ENCODE assay signal across 18 mouse cellular contexts in genomic region chr14:32009715-32010114, GRCm38 (mm10). TPM values are rescaled to one million over a fixed set of nuclear protein-coding genes. Genes with fewer than 3 reads are reported as not detected.
"Had no signal": no experiment of that assay in that cellular context is flagged by ENCODE, and none has a peak within 500 bp of the region (broad histone marks: within the 10 kb centered on the region; RNA-seq: fewer than 3 reads in every experiment).

No protein-coding gene starts in this region.

- DNase-seq: cerebellum, adult 9-11 months; cerebellum, postnatal 10 days; cerebellum, postnatal 14 days; cerebellum, postnatal 25 days; cerebellum, postnatal 36 days; embryo, embryonic 11 days; forebrain, postnatal 0 days; gastrocnemius, adult 2 months; gastrocnemius, postnatal 10 days; gastrocnemius, postnatal 14 days; gastrocnemius, postnatal 25 days; gastrocnemius, postnatal 36 days; heart, adult 11 months; heart, adult 18-20 months; heart, adult 2 months had no signal

RNA-seq across cellular contexts. Expression of gene Galnt15, which starts 19.1 kb away (rescaled TPM):
- total RNA-seq: common myeloid progenitor, adult 5-6 weeks; granulocyte monocyte progenitor cell, adult 5-6 weeks had no signal
- polyA plus RNA-seq: erythroblast, embryonic 14.5 days had no signal
